Mouse (Mus musculus): ENCODE measurements around the gene Zfp146.
"Not testable (repeated sequence)": the region's sequence is repeated elsewhere in the genome, so short reads cannot be mapped to it uniquely, and the experiment has no call there.

Zfp146 gene

DNA sequence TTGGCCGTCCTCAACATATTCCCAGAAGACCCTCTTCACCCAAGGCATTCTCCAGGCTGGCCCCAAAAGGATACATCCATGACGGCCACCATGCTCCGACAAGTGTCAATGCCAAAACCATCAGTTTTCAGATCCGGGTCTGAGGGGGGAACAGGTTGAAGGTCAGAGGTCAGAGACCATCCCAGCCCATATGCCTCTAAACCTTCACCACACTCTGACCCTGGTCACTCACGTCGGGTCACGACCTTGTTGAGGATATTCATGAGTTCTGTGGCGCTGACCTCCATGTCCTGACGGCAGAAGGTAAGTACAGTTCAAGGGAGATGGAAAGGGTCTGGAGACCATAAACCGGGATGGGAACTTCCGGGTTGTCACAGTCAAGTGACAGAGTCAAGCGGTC, 22.5 kb upstream of the Zfp146 start:
- no peak for DNase-seq (ENCODE audit: low read depth, low spot score)

DNA sequence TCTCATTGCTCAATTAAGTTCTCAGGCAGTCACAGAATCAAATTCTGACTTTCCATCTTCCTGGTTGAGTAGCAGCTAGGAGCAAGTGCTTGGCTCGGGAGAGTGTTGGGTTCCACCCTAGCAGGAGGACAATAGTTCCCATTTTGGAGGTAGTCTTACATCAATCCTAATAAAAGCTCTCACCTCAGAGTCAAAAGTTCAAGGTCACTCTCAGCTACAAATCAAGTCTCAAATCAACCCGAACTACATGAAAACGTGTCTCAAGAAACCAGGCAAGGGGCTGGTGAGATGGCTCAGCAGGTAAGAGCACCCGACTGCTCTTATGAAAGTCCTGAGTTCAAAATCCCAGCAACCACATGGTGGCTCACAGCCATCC, 19.6 kb upstream of the Zfp146 start:
- no peak for DNase-seq (ENCODE audit: low read depth, low spot score)

DNA sequence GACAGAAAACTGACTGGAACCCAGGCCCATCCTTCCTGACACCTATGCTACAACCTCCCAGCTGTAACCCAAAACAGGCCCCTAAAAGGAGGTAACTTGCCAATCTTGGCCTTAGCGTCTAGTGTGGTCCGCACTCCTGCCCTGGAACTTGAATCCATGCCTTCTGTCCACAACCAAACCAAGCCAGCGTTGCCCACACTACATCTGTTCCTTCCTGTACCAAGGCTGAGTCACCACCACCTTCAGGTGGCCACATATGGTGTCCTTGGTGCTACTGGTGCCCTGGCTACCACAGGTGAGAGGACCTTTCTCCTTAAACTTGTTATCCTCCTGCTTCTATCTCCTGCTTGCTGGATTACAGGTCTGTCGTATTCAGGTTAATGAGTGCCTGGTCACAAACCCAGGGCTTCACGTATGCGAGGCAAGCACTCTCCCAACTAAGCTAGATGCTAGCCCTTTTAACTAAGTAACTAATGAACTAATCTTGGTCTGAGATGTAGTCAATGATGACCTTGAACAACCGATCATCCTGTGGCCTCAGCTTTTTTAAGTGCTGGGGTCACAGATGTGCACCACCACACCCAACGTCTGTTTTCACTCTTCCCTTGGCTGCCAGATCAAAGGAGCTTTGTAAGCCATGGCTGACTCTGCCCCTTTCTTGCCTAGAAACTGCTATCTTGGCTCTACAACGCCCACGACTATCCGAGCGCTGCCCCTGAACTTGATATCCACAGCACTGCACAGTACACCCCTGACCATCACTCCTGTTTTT, 19.0 kb upstream of the Zfp146 start:
- DNase-seq (ENCODE audit: low read depth, low spot score), result no peak

DNA sequence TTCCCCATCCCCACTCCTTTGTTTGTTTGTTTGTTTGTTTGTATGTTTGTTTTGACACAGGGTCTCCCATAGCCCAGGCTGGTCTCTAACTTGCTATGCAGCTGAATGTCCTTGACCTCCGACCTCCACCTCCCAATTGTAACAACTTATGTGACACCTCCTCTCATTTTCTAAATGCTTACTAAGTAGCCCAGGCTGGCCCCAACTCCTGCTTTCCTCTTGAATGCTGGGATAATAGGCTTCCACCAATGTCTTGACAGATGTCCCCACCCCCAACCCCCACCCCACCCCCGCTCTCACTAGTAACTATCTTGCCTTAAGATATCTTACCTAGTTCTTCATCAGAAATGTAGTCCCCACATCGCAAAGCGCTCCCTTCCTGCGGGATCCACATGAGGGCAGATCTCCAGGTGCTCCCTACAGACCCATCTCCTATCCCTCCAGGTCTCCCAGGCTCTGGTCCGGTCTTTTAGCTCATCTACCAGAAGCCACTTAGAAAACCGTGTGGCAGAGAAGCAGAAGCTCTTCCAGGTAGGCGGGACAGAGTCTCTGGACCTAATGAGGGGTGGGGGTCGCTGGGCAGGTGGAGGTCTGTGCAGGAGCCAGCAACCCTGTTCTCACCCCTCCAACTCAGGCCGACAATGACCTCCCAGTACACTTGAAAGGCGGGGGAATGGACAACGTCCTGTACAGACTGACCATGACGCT, 15.2 kb upstream of the Zfp146 start:
- DNase-seq (ENCODE audit: low read depth, low spot score), result no peak

DNA sequence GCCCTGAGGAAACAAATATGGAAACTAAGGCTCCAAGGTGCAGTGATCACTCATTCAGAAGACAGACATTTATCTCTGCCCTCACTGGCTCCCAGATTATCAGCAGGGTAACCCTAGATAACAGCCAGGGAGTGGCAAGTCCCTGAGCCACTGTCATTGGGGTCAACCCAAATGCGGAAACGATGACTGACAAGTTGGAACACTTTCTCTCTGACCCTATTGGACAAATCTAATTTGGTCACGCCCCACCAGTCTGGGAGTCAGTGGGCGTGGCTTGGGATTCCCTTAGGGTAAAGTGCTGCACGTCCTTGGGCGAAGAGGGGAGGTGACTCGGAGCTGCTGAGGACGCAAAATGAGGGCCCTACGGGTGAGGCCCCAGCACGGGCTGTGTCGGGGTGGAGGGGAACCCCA, 14.3 kb upstream of the Zfp146 start, which contains the start of gene Cox7a1:
Gene Cox7a1, plus strand, starts transcription at position 266 of the 411 bp plus-strand sequence.
- DNase-seq (ENCODE audit: low read depth, low spot score), result peak; percentile 97

DNA sequence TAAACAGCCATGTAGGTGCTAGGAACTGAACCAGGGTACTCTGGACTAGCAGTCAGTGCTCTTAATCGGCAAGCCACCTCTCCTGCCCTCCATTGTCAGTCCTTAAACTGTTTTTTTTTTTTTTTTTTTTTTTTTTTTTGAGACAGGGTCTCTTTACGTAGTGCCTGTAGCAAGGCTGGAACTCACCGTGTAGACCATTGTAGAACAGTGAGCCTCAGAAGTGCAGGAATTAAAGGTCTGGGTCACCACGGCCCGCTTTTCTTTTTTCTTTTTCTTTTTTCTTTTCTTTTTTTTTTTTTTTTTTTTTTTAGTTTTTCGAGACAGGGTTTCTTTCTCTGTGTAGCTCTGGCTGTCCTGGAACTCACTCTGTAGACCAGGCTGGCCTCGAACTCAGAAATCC, 13.6 kb upstream of the Zfp146 start:
- DNase-seq (ENCODE audit: low read depth, low spot score), result not testable (repeated sequence)

DNA sequence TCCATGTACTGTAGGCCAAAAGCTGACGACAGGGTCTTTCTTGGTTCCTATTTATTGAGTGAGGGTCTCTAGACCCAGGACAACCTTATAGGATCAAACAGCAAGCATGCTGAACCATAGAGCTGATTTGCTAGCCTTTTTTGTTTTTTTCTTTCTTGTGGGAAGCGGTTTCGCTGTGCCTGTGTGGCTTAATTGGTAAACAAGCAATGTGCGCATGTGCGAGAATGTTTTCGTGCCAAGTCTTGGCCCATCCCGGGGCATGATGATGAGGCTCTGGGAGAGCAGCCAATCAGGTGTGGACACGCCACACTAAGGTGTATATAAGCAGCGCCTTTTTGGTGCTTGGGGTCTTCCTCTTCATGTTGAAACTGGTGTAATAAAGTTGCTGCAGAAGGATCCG, 12.4 kb upstream of the Zfp146 start:
- DNase-seq (ENCODE audit: low read depth, low spot score), result not testable (repeated sequence)

DNA sequence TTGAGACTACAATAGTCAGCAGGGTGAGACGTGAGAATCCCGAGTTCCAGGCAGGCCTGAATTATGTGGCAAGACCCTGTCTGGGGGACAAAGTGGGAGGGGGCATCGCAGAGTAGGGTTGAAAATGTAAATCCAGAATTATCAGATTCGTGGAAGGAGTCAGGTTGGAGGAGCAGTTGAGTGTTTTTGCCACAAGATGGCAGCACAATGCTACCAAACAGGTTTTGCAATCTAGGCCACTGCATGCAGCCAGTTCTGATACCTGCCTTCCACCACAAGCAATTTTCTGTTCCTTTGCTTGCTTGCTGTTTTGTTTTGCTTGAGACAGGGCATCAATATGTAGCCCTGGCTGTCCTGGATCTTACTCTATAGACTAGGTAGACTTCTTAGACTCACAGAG, 11.8 kb upstream of the Zfp146 start:
- DNase-seq (ENCODE audit: low read depth, low spot score), result peak; percentile 72

DNA sequence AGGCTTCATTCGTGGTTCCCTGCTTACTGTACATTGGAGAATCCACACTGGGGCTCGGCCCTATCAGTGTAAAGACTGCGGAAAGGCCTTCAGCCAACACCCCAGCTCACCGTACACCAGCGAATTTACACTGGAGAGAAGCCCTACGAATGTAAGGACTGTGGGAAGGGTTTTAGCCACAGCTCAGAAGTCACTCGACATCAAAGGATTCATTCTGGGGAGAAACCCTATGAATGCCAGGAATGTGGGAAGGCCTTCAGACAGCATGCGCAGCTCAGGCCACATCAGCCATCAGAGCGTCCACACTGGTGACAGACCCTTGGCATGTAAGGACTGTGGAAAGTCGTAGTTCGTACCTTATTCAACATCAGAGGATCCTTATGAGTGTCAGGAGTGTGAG, 8.7 kb upstream of the Zfp146 start:
- no peak for DNase-seq (ENCODE audit: low read depth, low spot score)

DNA sequence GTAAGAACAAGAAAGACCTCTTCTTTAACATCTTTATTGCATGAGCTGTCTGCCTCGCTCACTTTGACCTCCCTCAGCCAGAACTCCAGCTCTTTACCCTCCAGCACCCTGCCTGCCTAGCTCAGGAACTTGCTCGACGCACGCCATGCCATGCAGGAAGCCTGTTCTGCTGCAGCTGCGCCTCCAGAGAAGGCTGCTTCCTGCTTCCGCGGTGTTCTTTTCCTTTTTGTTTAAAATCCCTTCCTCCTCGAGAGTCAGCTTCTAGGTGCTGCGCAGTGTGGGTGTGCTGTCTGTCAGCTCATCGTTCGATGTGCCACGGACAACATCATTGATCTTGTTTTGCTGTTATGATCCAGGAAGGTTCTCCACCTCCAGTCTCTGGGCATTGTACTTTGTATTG, 6.9 kb upstream of the Zfp146 start:
- no peak for DNase-seq (ENCODE audit: low read depth, low spot score)

DNA sequence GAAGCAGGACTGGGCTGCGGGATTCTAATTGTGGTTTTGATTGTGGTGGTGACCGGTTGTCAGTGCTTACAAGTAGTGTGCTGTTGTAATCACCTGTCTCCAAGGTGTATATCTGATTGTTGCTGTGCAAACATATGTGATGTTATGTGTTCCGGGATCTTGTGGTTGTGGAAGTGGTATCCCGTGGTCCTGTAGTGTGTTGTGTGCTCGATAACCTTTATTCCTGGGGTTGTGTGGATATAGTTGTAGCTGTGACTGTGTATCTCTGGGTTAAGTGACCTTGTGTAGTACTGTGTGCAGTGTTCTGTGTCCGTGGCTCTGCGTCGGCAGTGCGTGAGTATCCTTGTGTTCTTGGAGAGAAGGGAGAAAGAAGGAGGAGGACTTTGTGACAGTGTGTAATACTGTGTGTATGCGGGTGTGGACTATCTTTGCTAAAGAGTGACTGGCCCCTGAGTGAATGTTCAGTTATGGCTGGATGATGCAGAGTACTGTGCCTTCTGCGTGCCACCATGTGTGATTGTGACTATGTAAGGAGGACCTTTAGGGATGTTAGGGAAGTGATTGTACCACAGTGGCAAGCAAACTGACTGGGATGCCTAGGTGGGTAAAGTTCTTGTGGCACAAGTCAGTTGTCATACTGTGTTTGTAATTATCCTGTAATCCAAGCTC, 867 bp upstream of the Zfp146 start:
- DNase-seq (ENCODE audit: low read depth, low spot score), result no peak

DNA sequence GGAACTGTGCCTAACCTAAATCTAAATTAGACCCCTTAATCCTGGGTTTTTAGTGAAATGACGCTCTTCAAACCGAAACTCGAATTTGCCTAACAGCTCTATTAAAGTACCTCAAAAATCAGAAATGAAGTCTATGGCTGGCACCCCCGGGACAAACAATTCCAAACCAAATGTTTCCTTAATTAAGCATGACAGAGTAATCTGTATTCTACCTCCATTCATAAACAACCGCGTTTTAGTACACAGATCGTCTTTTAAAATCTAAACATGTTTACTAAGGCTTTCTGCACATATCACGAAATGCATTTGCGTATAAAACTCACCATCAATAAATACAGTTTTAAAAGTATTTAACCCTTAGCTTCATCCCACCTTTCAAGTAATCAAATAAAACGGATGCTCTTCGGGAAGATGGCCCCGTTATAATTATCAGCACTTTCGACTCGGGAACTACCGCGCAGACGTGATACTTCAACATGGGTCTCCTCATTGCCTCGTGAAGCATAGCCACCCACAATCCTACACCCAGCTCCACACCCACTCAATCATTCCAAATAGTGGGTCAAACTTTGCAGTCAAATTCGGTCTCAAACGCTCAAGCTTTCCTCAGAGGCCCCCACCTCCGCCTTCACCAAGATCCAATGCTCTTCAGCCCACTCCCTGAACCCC, 502 bp downstream of the Zfp146 start:
- DNase-seq (ENCODE audit: low read depth, low spot score), result no peak

DNA sequence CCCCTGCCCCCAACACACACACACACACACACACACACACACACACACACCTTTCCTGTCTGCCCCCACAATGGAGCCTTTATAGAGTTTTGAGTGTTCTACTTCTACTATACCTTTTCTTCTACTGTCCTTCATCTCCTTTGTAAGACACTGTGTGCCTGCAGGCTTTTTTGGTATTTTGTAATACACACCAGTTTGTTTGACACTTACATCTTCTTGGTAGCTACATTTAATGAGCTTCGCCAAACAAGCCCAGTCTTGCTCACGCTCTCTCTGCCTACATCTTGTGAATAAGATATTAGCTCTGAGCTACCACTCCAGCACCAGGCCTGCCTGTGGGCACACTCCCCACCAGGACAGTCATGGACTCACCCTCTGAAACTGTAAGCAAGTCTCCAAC, 4.8 kb downstream of the Zfp146 start:
- DNase-seq (ENCODE audit: low read depth, low spot score), result no peak

DNA sequence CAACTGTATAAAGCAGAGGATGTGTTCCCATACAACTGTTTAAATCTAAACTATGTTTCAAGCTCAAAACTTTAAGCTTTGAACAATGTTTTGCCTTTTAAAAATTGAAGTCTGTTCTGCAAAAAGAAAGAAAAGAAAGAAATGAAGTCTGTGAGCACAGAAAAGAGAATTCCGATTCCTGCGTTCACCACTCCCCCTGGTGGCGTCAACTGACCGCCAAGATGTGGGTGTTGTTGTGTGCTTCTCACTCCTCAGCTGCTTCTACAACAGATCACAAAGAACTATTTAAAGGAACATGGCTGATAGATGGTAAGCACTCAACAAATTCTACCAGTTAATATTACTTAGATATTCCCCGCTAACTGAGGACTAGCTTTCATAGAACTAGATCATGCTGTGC, 6.4 kb downstream of the Zfp146 start:
- no peak for DNase-seq (ENCODE audit: low read depth, low spot score)

DNA sequence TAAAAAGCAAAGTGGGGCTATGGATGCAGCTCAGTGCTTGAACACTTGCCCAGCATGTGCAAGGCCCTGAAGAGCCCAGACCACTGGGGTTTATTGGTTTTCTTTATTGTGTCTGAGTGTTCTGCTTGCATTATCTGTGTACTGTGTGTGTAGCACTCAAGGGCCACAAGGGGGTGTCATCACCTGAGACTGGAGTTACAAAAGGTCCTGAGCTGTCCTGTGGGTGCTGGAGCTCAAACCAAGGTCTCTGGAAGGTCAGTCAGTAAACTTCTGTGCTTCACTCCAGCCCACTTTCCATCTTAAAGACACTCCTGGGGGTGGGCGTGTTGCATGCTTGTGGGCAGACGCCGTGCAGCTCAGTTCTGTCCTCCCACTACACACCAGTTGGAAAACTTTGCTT, 14.0 kb downstream of the Zfp146 start:
- no peak for DNase-seq (ENCODE audit: low read depth, low spot score)

DNA sequence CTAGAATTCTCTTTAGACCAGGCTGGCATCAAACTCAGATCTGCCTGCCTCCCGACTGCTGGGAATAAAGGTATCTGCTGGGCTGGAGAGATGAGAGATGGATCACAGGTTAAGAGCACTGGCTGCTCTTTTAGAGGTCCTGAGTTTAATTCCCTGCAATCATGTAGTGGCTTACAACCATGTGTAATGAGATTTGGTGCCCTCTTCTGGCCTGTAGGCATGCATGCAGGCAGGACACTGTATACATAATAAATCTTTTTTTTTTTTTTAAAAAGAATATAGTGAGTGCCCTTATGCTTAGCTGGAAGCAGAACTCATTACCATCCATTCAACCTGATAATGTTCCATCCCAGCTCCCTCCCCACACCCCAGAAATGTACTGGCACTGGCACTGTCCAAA, 15.5 kb downstream of the Zfp146 start:
- no peak for DNase-seq (ENCODE audit: low read depth, low spot score)

DNA sequence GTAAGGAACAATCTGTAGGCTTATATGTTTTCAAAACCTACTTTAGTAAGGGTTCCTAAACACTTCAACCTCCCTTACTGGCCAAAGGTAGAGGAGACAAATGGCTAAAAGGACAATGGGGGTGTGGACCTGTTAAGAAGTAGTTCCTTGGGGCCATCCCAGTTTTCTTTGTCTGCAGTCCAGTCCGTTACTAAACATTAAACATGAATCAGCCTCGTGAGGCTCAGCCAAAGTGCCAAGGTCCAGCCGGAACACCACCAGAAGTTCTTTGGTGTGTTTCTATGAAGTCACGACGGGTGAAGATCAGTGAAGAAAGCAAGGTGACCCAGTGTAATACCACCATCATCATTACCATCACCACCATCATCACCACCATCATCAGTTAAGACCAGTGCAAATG, 22.5 kb downstream of the Zfp146 start:
- DNase-seq (ENCODE audit: low read depth, low spot score), result no peak

DNA sequence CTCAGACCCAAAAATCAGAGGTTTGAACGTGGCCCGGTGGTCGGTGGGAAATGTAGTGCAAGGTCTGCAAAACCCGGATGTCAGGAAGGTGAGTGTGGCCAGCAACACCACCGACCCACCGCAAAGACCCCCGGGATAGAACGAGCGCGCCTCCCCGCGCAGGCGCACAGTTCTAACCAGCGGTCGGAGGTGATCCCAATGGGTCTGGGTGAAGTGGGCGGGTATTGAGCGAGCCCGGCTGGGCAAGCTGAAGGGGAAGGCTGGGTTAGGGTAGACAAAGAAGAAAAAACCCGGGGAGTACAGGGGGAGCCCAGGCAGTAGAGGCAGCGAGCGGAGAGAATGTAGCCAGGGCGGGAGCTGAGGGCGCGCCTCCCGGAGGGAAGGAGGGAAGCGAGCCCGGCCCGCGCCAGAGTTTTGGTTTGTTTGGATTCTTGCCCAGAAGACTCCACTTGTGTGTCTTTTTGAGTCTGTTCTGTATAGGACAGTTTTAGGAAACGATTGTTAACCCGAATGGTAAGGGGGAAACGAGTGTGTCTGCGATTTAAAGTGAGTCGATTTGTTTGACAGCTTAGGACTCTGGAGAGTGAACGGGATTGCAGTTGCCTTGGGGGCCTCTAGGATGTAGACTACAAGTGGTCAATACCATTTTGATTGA, 25.9 kb downstream of the Zfp146 start:
- no peak for DNase-seq (ENCODE audit: low read depth, low spot score)

DNA sequence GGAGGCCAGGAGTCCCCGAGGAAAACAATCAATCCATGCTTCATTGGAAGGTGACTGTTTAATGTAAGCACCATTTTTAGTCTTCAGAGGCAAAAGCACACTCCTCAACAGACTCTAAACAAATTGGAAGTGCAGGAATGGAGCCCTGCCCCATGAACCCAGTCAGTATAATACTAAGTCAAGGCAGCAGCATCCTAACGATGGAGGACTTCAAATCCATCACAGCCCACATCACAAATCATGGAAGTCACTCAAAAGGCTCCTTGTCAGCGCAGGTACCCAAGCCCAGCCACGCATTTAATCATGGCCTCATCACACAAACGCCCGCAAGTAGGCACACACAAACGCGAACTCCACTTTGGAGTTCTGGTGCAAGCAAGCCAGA, 26.4 kb downstream of the Zfp146 start:
- DNase-seq (ENCODE audit: low read depth, low spot score), result no peak

DNA sequence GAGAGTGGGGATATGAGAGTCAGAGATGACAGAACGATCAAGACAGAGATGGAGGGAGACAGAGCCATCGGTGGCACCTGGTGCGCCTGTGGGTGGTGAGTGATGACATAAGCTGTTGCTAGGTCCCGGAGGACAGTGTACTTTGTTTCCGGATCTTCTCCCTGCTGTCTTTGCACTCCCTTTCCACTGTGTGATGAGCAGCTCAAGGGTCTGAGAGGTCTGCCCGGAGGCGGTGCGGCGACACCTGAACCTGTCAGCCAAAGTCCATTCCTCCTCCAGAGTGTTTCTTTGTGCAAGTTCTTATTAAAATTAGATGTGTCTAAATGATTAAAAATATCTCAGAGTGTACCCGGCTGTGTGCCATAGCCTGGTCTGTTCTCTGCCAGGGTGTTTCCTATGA, 32.7 kb downstream of the Zfp146 start:
- no peak for DNase-seq (ENCODE audit: low read depth, low spot score)

DNA sequence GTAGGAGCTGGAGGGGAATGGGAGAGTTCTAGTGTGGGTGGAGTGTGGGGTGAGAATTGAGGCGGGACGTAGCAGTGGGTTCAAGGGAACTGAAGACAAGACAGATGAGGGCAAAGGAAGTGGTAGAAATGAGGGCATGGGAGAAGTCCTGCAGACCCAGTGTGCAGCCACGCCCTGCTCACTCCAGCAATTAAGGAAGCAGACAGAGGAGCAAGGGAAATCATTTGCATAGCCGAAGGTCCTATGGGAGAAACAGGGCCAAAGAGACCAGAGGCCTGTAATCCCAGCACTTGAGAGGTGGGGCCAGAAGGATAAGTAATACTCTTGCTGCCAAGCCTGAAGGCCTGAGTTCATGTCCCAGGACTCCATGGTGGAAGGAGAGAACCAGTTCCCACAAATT, 37.2 kb downstream of the Zfp146 start:
- no peak for DNase-seq (ENCODE audit: low read depth, low spot score)

DNA sequence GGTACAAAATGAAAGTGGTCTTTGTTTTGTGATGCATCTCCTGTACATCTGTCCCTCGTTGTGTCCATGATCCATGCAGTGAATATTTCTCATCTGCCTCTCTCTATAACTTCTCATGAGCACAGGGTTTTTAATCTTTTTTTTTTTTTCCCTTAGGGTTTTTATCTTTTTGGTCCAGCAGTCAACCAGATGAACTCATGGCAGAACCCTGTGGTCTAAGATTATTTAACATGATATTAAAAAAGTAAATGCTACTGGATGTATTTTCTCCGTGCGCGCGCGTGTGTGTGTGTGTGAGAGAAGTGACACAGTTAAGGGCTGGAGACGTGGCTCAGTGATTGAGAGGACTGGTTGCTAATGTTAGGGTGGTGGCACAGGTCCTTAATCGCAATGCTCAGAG, 39.6 kb downstream of the Zfp146 start:
- no peak for DNase-seq (ENCODE audit: low read depth, low spot score)
